Mouse (Mus musculus) adipocyte (in vitro differentiated cells): ENCODE results near the gene 1700030K09Rik.

Experiments
- DNase-seq: peaks from one replicate; pipeline ENCODE4 v3.0.0-alpha.2; 2016; ENCODE audit warnings: low spot score

Gene 1700030K09Rik

GRCm38 (mm10) chr8:72443338-72443993, at the start of gene 1700030K09Rik, which contains the start of gene Calr3:
TSS of gene 1700030K09Rik (plus strand) at chr8:72443880.
TSS of gene Calr3 (minus strand) at chr8:72443870.
- DNase-seq, result peak; percentile 100

- DNase-seq, result no peak
These were observed 42.3 kb upstream of the 1700030K09Rik start for GRCm38 (mm10) chr8:72401381-72401780.

DNA sequence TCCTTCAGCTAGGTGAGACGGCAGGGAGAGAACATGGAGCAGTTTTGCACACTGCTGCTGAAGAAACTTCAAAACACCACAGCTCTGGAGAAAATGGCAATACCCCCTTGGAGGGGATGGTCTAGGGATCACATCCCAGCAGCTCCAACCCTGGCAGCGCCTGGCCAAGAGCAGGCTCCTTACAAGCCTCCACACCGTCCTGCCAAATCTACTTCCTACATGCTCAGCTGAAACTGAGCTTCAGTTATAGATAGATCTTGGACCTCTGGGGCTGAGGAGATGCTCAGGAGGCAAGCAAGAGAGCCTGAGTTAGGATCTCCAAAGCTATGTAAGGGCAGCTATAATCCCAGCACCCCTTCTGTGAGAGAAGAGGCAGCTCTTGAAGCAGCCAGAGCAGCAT, 40.7 kb upstream of the 1700030K09Rik start:
- DNase-seq, result no peak

GRCm38 (mm10) chr8:72407878-72408277, 35.8 kb upstream of the 1700030K09Rik start:
- DNase-seq, result peak; percentile 69

DNA sequence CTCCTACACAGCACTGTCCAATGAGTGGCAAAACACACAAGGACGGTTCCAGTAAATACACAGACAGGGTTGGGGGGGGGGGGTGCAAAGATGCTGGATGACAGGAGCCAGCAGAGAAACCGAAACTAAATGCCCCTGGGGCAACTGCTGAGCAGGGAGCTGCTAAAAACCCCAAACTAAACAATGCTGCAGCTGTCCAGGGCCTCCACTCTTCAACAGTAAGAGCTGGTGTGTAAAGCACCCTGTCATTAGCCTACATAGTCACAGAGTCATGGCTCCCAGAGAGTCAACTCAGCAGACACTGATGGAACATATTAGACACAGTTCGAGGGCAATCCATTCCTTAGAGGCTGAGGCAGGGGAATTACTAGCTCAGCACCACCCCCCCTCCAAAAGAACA, 34.2 kb upstream of the 1700030K09Rik start:
- peak; percentile 45 for DNase-seq

GRCm38 (mm10) chr8:72413839-72414238, 29.8 kb upstream of the 1700030K09Rik start:
- DNase-seq, result no peak

- no peak for DNase-seq
These were observed 28.4 kb upstream of the 1700030K09Rik start for GRCm38 (mm10) chr8:72415252-72415651.

- DNase-seq, result no peak
These were observed 25.6 kb upstream of the 1700030K09Rik start for GRCm38 (mm10) chr8:72418073-72418472.

- peak; percentile 40 for DNase-seq
These were observed 22.9 kb upstream of the 1700030K09Rik start for GRCm38 (mm10) chr8:72420571-72421361.

GRCm38 (mm10) chr8:72421362-72422335, 22.0 kb upstream of the 1700030K09Rik start, which contains the start of gene Eps15l1:
TSS of gene Eps15l1 (minus strand) at chr8:72421460.
- DNase-seq, result peak; percentile 100

DNA sequence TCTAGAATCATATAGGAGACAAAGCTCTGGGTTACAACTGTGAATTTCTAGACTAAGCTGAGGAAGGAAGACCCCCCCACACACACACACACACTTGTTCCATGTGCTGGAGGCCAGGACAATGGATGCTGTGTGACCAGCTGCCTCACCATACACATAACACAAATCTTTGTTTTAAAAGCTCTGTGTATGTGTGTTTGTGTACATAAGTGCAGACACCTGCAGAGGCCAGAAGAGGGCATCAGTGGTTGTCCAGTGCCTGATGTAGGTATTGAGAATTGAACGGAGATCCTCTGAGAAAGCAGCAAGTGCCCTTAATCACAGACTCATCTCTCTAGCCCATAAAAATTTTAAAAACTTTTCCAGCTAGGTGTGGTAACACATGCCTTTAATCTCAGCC, 20.8 kb upstream of the 1700030K09Rik start:
- no peak for DNase-seq

DNA sequence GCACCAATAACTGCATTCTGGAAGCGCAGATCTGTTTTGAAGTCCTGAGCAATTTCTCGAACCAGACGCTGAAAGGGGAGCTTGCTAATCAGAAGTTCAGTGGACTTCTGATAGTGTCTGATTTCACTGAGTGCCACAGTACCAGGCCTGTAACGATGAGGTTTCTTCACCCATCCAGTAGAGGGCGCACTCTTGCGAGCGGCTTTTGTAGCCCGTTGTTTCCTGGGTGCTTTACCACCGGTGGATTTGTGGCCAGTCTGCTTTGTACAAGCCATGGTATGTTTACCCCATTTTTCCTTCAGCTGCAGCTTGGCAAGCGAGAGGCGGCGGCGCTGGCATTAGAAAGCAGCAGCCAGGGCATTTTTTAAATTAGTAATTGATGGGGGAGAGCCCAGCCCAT, 14.0 kb upstream of the 1700030K09Rik start:
- no peak for DNase-seq

DNA sequence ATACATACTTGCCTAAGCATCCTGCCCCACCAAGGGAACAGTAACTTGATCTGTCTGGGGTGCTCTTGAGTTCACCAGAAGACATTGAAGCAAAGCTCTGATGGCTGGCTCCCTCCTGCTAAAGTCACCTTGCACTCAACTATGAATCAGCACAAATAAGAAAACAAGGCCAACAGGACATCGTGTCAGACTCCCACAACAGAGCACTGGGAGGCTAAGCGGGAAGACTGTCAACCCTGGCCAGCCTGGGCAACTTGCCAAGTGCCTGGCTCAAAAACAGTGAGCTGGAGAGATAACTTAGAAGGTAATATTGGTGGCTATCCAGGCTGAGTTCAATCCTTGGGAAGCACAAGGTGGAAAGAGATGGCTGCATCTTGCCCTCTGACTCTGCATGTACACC, 8.7 kb upstream of the 1700030K09Rik start:
- DNase-seq, result peak; percentile 83

- DNase-seq, result no peak
These were observed 5.2 kb upstream of the 1700030K09Rik start for GRCm38 (mm10) chr8:72438248-72439015.

GRCm38 (mm10) chr8:72443994-72444350, 292 bp downstream of the 1700030K09Rik start:
- DNase-seq, result no peak

DNA sequence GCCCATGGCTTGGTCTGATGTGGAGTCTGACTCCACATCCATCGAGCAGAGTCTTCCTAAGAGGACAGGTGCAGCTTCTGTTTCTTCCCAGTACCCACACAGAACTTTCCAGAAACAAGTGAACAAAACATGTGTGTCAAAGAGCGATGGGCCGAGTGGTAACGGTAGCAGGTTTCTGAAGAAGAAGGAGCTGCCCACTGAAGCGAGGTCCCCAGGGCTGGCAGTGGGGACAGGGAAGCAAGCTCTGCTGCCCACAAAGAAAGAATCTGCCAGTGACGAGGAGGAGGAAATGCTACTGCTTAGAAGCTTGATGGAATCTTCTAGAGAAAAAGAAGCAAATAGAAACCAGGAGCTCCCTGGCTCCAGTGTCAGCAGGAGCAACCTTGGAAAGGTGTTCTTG, 1.4 kb downstream of the 1700030K09Rik start:
- no peak for DNase-seq

GRCm38 (mm10) chr8:72451516-72451915, 7.8 kb downstream of the 1700030K09Rik start:
- DNase-seq, result no peak

DNA sequence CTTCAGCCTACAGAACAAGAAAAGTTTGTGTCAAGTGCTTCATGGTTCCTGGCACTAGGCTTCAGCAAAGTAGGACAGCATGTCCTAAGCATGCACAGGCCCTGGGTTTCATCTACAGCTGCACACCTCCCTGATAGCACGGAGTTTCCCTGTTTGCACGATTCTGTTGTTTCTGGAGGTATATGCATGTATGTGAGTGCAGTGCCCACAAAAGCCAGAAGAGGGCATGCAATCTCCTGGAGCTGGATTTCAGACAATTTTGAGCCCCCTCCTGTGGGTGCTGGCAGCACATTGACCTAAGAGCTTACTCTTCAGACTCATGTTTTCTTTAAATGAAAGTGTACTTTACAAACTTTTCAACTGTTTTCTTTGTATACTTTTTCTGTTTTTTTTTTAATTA, 10.2 kb downstream of the 1700030K09Rik start:
- DNase-seq, result no peak

DNA sequence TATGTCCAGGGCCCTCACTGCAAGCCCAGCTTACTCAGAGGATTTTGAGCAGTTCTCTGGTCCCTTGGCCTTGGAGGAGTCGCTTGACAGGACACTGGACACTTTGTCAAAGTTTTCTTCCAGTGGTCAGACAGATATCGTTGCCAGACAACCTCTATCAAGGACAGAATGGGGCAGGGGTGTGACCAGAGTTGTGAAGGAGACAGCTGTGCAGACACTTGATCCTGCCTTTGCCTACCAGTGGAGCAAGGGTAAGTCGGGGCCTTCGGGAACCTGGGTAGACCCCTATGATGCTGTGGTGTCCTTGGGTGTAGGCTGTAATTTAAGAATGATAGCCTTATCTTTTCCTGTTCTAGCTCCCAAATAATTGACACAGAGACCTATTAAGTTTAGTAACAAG, 11.6 kb downstream of the 1700030K09Rik start:
- no peak for DNase-seq

GRCm38 (mm10) chr8:72457806-72458205, 14.1 kb downstream of the 1700030K09Rik start:
- no peak for DNase-seq

DNA sequence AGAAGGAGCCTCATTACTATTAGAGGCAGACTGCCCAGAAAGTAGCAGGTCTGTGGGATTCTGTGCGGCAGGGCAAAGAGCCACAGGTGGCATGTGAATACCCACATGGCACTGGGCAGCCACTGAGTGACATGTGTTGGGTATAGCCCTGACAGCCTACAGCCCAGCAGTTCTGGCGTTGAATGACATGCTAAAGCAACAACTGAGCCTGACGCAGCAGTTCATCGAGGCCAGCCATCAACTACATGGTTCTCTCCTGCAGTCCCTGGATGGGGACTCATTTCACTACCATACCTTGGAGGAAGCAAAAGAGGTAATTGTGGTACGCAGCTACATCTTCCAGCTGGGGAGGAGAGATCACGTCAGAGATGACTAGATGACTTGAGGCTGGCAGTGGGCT, 14.8 kb downstream of the 1700030K09Rik start:
- DNase-seq, result no peak
